Mouse (Mus musculus) right cerebral cortex, postnatal 14 days (tissue): Measurements from ENCODE around the gene Pfn1.

Experiments
- DNase-seq: peaks from one replicate; pipeline ENCODE4 v3.0.0; 2022

The Pfn1 gene

DNA sequence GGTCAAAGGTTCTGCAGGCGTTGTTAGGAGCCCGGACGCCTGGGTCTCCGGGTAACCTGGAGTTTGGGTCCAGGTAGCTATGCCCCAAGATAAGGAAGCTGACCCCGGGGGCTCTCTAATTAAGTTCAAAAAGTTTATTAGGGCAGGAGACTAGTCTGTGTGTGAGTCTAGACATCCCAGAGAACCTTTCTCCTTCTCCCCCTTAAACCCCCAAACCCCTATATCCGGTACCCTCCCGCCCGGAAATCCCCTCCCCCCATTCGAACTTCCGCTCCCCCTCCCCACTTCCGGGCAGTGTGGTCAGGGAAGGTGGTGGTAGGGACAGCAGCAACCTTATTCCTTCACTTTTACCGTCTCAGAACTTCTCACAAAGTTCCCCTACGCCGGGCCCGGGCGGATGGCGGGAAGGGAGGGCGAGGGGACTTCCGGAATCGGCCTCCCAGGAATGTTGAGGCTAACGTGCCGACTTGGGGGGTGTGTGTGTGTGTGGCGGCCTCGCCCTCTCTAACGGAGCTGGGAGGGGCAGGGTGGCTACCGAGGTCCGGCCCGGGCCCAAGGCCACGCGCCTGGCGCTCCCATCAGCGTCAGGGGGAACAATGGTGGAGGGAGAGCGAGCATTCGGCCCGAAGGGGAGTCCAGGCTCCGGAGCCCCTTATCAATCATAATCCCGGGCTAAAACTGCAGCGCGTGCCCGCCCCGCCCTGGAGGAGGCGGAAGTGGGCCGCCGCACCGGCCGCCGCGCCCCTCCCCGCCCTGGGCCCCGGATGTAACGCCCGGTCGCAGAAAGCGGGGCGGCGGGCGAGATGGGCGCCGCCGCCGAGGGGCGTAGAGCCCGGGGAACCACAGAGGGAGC lies 873 bp downstream of the Pfn1 start:
- peak; percentile 63 for DNase-seq

DNA sequence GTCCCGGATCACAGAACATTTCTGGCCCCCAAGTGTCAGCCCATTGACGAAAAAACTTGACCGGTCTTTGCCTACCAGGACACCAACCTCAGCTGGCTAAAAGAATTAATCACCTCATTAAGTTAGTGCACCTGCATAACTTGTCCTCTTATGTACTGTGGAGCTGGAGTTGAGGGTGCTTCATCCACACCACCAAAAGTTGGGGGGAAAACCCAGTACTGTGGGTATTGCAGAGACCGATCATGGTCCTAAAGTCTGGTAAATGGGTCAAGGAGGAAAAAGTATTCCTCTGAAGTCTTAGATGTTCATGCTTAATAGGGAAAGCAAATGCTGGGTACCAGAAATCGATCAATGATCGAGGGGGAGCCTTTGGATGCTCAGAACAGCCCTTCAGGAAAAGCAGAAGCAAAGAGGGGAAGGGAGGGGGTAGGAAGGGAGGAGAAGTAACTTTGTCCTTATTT lies 1.5 kb downstream of the Pfn1 start:
- DNase-seq, result no peak

DNA sequence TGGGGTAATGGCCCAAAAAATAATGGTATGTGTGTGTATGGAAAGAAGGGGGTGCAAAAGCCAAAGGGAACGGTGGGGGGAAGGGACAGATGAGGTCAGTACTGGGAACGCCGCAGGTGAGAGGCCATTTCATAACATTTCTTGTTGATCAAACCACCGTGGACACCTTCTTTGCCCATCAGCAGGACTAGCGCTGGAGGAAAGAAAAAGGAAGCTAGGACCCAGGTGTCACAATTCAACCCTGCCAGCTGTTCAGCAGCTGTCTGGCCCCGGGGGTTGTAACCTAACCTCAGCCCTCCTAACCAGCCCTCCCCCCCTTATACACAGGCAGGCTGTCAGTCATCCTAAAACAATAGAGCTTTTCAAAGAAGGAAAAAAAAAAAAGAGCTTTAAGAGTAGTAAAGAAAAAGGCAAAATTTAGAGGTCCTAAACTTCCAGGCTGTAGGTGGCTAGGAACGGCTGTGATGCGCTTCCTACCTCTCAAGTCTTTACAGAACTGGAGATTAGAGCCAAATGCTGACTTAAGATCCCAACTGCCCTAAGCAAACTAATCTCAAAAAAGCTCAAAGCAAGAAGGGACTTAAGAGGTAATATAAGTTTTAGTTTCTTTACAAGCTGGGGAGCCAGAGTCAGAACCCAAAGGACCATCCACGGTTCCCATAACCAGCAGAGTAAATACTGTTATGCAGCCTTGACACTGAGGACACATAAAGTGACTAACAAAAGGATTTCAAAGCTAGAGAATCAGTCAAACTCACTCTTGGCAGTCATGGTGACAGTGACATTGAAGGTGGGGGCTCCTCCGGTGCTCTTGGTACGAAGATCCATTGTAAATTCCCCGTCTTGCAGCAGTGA lies 2.2 kb downstream of the Pfn1 start:
- no peak for DNase-seq

DNA sequence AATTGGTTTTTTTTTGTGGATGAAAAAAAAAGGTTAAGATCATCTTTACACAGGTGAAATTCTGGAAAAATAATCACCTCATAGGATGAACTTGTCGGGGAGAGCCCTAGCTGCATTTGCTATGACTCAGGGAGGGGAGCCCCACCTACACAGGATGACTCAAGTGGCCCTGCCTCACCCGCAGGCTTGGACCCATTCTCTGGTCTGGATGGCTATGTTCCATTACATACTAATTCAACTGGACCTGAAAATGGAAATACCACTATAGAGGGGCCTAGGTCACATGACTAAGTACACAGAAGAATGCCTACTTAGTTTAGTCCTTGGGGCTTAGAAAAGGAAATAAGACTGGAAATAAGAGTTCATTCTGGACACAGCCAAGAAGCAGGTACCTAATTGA lies 3.1 kb downstream of the Pfn1 start:
- DNase-seq, result no peak

DNA sequence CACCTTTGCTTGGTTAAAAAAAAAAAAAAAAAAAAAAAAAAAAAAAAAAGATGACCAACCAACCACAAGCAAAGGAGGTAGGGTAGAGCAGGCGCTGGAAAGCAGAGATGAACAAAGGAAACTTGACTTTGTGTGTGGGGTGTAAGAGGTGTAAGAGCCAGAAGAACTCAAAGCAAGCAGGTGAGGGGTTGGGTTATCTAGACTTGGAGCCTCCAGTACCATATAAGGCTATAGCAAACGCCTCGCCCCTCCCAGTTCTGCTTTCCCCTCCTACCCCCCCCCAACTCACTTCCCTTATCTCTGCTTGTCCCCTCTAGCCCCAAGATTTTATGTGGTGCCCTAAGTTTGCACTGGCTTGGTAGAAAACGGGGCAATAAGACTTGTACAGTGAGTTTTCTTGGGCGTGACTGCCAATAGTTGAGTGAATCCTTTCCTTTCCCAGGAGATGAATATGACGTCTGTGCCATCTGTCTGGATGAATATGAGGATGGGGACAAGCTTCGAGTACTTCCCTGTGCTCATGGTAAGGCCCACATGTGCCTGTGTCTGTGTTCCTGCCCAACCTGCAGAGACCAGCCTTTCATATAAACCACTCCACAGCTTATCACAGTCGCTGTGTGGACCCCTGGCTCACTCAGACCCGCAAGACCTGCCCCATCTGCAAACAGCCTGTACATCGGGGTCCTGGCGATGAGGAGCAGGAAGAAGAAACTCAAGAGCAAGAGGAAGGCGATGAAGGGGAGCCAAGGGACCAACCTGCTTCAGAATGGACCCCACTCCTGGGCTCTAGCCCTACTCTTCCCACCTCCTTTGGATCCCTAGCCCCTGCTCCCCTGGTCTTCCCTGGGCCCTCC lies 3.9 kb downstream of the Pfn1 start:
- DNase-seq, result no peak

DNA sequence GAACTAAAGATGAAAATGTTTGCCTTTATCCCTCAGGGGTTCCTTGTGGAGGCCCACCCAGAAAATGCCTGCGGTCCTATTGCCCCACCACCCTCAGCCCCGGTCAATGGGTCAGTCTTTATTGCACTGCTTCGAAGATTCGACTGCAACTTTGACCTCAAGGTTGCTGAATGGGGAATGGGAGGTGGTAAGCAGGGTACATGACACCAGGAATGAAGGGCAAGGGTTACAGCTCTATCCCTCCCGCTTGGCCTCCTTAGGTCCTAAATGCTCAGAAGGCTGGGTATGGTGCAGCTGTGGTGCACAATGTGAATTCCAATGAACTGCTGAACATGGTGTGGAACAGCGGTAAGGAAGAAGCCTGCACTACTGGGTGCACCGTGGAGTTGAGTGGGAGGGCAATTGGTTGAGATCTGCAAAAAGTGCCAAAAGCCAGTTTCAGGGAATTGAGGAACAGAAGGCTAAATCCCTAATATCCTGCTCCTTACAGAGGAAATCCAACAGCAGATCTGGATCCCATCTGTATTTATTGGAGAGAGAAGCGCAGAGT lies 5.2 kb downstream of the Pfn1 start:
- no peak for DNase-seq

DNA sequence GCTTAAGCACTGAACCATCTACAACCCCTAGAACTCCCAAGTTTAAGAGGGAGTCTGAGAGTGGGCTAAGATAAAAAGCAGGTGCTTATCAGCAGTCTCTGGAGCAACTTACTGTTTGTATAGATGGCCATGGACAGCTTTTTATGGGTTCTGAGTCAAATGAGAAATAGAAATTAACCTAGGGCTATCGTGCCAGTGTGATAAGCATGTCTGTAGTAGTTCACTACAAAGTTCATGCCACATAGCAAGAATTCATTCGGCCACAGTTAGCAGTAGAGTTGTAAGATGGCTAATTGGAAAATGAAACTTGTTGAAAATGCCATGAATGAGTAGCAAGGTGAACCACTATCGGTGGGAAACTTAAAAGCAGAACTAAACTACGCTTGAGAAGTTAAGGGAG lies 5.9 kb downstream of the Pfn1 start:
- no peak for DNase-seq

DNA sequence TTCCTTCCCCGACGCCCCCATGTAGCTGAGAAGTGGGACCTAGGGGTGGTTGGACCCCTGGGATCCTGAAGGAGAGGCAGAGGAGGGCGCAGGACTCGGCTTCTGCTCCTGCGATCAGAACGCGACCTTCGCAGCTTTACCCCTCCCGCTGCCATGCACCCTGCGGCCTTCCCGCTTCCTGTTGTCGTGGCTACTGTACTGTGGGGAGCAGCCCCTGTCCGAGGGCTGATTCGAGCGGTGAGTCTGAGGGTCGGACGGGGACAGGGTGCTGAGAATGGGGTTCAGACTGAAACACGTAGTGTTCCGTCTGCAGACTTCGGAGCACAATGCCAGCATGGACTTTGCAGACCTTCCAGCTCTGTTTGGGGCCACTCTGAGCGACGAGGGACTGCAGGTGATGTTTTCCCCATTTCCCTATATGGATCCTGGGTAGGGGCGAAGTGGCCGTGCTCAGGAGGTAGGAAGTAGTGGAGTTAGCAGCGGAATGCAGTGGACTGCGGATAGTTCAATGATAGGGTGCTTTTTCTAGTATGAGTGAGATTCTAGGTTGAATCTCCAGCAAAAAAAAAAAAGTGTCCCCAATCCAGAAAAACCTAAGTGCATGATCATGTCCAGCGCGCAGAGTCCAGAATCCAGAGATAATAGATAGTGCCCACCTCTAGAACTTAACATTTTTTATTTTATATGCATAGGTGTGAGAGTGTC lies 6.6 kb downstream of the Pfn1 start:
- peak; percentile 38 for DNase-seq

DNA sequence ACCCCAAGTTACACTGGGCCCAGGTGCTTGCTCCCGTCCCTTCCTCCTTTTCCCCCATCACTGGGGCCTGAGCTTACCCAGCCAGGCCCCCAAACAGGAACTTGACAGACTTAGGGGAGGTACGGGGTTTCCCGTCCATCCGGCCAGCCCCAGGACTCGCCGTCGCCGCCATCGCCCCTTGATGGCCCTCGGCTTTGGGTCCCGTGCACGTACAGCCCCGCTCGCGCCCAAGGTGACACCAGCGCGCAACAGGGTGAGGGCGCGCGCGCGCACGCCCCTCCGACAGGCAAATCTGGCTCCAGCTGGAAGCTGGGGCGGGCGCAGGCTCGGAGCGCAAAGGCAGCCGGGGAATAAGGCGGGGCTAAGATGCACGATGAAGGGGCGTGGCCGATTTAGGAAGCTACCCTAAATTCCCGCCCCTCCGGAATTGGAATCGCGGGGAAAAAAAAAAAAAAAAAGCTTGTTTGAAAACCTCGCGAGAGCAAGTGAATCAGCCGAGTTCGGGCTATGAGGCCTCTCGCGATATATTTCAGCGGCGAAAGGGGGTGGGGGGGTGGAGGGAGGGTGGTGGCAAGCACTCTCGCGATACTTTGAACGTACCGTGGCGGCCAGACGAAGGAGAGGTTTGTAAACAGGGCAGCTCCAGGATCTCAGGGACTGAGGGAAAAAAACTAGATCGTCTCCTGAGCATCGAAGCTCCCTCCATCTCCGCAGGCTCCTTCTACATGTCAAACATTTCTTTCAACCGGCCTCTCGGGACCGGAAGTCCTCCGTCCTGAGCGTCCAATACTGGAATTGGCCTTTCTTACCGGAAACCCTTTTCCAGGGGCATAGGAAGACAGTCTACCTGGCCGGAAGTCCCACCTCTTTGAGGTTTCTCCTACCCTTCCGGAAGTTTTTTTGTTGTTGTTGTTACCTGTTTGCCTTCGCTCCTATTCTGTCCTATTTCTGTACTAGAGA lies 7.5 kb downstream of the Pfn1 start, which contains the start of the genes Rnf167 and Slc25a11:
TSS of gene Rnf167 (plus strand) at position 545 of the 960 bp plus-strand sequence.
TSS of gene Slc25a11 (minus strand) at position 789 of the 960 bp plus-strand sequence.
- DNase-seq, result peak; percentile 95

DNA sequence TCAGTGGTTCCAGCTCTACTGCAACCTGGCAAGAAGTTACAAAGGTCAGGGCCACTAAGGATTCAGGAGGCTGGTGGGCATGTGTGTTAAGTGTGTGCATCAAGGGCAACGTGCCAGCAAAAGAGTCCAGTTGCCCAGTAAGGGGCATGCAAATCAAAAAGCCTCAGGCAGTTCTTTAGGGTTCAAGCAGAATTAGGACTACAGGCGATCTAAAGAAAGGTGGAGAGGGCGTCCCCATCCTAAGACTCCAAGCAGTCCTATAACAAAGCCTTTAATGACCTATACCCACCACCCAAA lies 8.2 kb downstream of the Pfn1 start:
- no peak for DNase-seq

DNA sequence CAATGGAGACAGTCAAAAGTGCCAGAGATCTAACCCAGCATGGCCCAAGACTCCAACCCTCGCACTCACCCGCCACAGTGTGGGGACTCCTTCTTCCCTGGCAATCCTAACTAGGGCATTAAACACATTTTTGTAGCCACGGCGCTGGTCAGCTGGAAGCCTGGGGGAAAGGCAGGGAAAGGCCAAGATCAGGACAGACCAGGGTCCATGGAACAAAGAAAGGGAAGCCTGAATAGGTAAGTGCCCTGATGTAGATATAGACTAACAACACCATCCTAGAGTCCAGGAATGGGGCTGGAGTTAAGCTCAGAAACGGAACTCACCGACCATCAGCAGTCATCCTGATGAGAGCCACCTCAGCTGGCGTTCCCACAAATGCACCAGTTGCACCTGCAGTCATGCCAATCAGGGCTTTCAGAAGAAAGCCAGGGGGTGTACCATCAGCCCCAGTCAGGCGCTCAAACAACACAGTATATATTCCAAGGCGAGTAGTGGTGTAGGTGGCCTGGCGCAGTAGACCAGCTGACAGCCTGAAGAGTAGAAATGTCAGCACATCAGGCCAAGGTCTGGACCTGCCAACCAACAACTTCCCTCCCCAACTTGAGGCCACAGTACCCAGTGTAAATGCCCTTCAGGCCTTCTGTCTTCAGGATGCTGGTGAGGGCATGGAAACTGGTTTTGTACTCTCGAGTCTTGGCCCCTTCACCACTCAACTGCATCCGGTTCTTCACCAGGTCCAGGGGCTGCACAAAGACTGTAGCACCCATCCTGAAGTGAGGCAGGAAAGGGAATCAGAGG lies 8.8 kb downstream of the Pfn1 start:
- no peak for DNase-seq

DNA sequence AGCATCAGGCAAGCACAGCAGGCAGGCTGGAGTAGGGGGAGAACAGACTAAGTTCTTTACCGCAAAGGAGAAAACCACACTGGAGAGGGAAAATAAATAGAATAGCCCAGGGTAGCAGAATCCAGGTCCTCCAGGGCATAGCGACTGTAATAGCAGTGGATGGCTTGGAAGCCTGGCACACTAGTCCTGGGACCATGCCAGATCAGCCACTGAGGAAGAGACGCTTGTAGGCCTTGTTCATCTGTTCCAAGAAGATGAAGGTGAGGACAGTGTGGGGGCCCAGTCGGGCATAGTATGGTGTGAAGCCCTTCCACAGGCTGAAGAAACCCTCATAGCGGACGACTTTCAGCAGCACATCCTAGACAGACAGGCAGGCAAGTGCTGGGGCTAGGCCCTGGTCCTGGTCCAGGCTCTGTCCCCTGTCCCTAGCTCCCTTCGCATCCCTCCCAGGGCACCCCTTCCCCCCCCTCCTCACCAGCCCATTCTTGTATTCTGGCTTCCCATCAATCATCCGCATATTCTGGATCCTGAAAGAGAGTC lies 9.8 kb downstream of the Pfn1 start:
- no peak for DNase-seq

DNA sequence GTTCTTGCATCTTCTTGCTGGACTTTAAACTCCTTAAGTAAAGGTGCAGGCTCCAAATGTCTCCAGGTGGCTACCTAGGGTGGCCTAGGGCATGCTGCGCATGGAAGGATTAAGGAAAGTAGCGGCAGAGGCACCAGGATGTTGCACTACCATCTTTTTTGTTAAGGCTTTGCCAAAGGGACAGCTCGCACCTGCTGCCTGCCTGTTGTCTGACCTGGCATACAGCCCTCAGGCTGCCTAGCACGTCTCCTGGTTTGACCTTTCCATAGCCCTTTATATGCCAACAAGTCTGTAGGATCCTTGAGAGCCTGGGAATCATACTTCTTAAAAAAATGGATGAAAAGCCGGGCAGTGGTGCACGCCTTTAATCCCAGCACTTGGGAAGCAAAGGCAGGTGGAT lies 11.4 kb downstream of the Pfn1 start:
- no peak for DNase-seq

DNA sequence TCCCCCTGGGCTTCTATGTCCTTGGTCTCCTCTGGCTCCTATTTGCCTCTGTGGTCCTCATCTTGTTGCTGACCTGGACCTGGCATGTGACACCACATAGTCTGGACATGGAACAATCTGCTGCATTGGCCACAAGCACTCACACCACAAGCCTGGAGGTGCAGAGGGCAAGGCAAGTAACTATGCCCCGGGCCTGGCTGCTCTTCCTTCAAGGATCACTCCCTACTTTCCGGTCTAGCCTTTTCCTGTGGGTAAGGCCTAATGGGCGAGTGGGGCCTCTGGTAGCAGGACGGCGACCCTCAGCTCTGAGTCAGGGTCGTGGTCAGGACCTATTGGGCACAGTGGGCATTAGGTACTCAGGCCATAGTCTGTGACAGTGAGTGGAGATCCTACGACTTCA lies 13.2 kb downstream of the Pfn1 start:
- no peak for DNase-seq

DNA sequence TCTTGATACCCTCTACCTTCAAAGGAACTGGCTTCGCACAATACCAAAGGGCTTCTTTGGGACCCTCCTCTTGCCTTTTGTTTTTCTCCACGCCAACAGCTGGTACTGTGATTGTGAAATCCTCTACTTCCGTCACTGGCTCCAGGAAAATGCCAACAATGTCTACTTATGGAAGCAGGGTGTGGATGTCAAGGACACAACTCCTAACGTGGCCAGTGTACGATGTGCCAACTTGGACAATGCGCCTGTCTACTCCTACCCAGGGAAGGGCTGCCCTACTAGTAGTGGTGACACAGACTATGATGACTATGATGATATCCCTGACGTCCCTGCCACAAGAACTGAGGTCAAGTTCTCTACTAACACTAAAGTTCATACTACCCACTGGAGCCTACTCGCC lies 14.5 kb downstream of the Pfn1 start:
- DNase-seq, result no peak

DNA sequence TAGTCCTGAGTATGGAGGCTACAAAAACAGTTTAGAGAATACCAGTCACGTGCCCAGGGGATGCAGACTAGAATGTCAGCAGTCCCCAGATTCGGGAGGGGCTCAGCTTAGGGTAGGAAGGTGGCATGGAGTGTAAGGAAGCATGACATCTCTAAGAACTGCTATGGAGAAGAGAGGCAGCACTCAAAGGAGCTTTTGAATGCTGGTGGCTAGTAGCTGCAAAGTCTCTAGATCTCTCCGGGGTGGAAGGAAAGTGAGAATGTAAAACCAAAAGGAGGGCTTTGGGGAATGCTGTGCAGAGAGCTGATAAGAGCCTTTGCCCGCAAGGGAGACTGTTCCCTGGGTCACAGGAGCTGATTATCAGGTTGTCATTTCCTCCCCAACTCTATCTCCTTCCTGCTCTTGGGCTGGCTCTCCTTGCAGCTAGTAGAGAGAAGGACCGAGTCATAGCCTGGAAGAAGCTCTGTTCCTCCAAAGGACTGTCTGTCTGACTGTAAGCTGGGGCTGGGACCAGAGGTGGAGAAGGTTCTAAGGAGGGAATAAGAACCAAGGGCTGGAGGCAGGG lies 15.6 kb downstream of the Pfn1 start, which contains the start of gene Gp1ba:
TSS of gene Gp1ba (plus strand) at position 409 of the 565 bp plus-strand sequence.
- DNase-seq, result no peak

DNA sequence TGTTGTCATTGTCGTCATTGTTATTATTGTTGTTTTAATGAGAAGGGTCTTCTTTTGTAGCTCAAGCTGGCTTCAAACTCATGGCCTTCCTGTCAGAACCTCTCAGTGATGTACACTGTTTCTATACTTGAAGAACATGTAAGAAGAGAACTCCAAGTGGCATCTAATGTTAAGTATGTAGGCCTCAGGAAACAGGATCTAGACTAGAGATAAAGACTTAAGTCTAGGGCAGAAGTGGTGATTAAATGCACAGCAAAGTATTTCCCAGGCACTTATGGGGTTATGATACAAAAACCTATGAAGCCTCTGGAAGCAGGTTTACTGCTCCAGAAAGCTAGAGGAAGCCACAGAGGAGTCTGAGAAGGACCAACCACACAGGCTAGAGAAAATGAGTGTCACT lies 16.2 kb downstream of the Pfn1 start:
- no peak for DNase-seq

DNA sequence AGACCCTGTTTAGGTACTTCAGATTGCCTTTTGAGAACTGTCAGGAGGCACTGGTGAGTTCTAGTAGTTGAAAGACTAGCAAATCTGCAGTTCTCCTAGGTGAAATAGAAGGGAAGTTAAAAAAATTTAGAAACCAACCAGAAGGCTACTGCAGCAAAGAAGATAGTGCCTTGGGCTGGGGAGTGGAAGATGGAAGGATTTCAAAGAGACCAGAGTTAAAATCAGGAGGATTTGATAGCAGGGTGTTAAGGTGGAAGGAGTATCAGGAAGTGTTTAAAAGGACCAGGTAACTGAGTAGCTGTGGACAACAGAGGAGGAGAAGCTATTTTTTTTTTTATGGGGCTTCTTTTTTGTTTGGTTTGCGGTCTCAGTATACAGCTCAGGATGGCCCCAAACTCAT lies 16.7 kb downstream of the Pfn1 start:
- DNase-seq, result no peak

DNA sequence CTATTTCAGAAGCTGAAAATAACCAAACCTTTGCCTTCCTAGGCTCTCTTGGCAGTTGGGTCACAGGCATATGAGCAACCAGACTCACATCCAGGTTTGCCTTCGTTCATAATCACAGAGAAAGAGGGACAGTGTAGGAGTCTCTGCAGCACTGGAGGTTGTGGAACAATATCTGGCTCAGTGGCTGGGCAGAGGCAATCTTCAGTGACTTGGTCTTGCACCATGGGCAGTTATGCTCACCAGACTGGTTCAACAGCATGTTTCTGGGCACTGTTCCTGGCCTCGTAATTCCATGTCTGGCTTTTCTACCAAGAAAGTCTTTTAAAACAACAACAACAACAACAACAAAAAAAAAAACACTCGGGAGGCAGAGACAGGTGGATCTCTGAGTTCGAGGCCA lies 18.8 kb downstream of the Pfn1 start:
- no peak for DNase-seq
